Mouse (Mus musculus) gastrocnemius, postnatal 10 days (tissue): ENCODE data around the gene Spata33. TPM values are rescaled to one million over a fixed set of nuclear protein-coding genes. Genes with fewer than 3 reads are reported as not detected.
"Not testable (repeated sequence)": the region's sequence is repeated elsewhere in the genome, so short reads cannot be mapped to it uniquely, and the experiment has no call there.

Experiments
- DNase-seq: peaks from one replicate; pipeline ENCODE4 v3.0.0; 2021; ENCODE audit warnings: mixed read lengths
- total RNA-seq, 2 experiments: library from RNA; stranded (reverse); gene quantifications; 2 replicates each; pipeline ENCODE4 v1.2.3; 2021

Gene Spata33
- total RNA-seq, 2 experiments from 2014 or later, result 1.2 to 2.4 TPM

GRCm38 (mm10) chr8:123233300-123233699, 20.7 kb downstream of the Spata33 start:
- peak; percentile 50 for DNase-seq

GRCm38 (mm10) chr8:123233760-123234159, 21.1 kb downstream of the Spata33 start:
- DNase-seq, result no peak

- DNase-seq, result no peak
These were observed 22.4 kb downstream of the Spata33 start for GRCm38 (mm10) chr8:123234918-123235519.

- DNase-seq, result peak; percentile 75
These were observed 23.2 kb downstream of the Spata33 start, which contains the start of gene Spata2l for GRCm38 (mm10) chr8:123235520-123236497. Gene Spata2l, minus strand, starts transcription at chr8:123236233.

GRCm38 (mm10) chr8:123239398-123239797, 26.8 kb downstream of the Spata33 start:
- DNase-seq, result no peak

- no peak for DNase-seq
These were observed 29.7 kb downstream of the Spata33 start for GRCm38 (mm10) chr8:123242107-123242923.

- DNase-seq, result no peak
These were observed 30.4 kb downstream of the Spata33 start for GRCm38 (mm10) chr8:123243053-123243452.

- no peak for DNase-seq
These were observed 31.8 kb downstream of the Spata33 start for GRCm38 (mm10) chr8:123244382-123244781.

GRCm38 (mm10) chr8:123245543-123245942, 32.9 kb downstream of the Spata33 start:
- DNase-seq, result no peak

GRCm38 (mm10) chr8:123247748-123248147, 35.1 kb downstream of the Spata33 start:
- no peak for DNase-seq

GRCm38 (mm10) chr8:123248596-123248995, 36.0 kb downstream of the Spata33 start:
- DNase-seq, result no peak

GRCm38 (mm10) chr8:123250940-123251339, 38.3 kb downstream of the Spata33 start:
- DNase-seq, result no peak

GRCm38 (mm10) chr8:123252925-123253324, 40.3 kb downstream of the Spata33 start:
- DNase-seq, result no peak

- DNase-seq, result no peak
These were observed 40.9 kb downstream of the Spata33 start for GRCm38 (mm10) chr8:123253451-123254098.

- DNase-seq, result peak; percentile 91
These were observed 41.7 kb downstream of the Spata33 start, which contains the start of the genes Zfp276 and Vps9d1 for GRCm38 (mm10) chr8:123254099-123254885. Gene Zfp276, plus strand, starts transcription at chr8:123254195. Gene Vps9d1, minus strand, starts transcription at chr8:123254348.

- DNase-seq, result no peak
These were observed 42.5 kb downstream of the Spata33 start for GRCm38 (mm10) chr8:123255170-123255569.

- no peak for DNase-seq
These were observed 44.5 kb downstream of the Spata33 start for GRCm38 (mm10) chr8:123257114-123257513.

GRCm38 (mm10) chr8:123257593-123257992, 45.0 kb downstream of the Spata33 start:
- DNase-seq, result not testable (repeated sequence)

GRCm38 (mm10) chr8:123267926-123268656, 55.5 kb downstream of the Spata33 start:
- DNase-seq, result no peak

GRCm38 (mm10) chr8:123271147-123271546, 58.5 kb downstream of the Spata33 start:
- DNase-seq, result peak; percentile 21
